Mouse (Mus musculus) G1E (cell line): ENCODE measurements around the gene Nlrc4.

Source experiments
- CTCF ChIP-seq: IDR thresholded peaks from 2 replicates; pipeline ENCODE4 v1.5.1; 2012; ENCODE audit warnings: low read depth, low read length, inconsistent platforms, mixed read lengths
- GATA1 ChIP-seq: IDR thresholded peaks from 2 replicates; pipeline ENCODE4 v1.6.1; 2012; ENCODE audit warnings: borderline replicate concordance, low read length, inconsistent platforms, mixed read lengths
- GATA2 ChIP-seq: IDR thresholded peaks from 2 replicates; pipeline ENCODE4 v1.6.1; 2012; ENCODE audit warnings: low read depth, low read length, inconsistent platforms, borderline replicate concordance
- TAL1 ChIP-seq: conservative IDR thresholded peaks from 2 replicates; pipeline ENCODE4 v1.6.1; 2012; ENCODE audit warnings: low read depth, low read length, inconsistent platforms, mixed read lengths

GRCm38 (mm10) chr17:74489024-74489900, 30.3 kb upstream of the Nlrc4 start, which contains the start of gene Yipf4:
- TF ChIP-seq CTCF (no peak), TAL1 (no peak), GATA1 (no peak), GATA2 (no peak)
